Mouse (Mus musculus) lung, postnatal 0 days (tissue): ENCODE data around the gene Hmga1. TPM values are rescaled to one million over a fixed set of nuclear protein-coding genes. Genes with fewer than 3 reads are reported as not detected.

Source experiments
- ATAC-seq: fragments of 200-750 bp; cut with Nextera tagmentation; 2 replicates; pipeline ENCODE4 v1.8.0; 2017; ENCODE audit warnings: moderate library complexity
- DNase-seq: peaks from one replicate; pipeline ENCODE4 v3.0.0-alpha.2; 2016; ENCODE audit warnings: low spot score
- H3K27ac ChIP-seq: fragments of 300-500 bp; sonication (generic); 2 replicates; pipeline ENCODE4 v1.5.1; 2014; ENCODE audit warnings: antibody characterized with exemption, mild to moderate bottlenecking, low read length, mixed read lengths
- H3K27me3 ChIP-seq: fragments of 300-500 bp; sonication (generic); replicated peaks from 2 replicates; pipeline ENCODE4 v1.6.1; 2014; ENCODE audit warnings: low read length, mixed read lengths; ENCODE audit not compliant: insufficient read depth
- H3K36me3 ChIP-seq: fragments of 300-500 bp; sonication (generic); 2 replicates; pipeline ENCODE4 v1.6.1; 2014; ENCODE audit warnings: low read length, mixed read lengths; ENCODE audit not compliant: insufficient read depth
- H3K4me1 ChIP-seq: fragments of 300-500 bp; sonication (generic); 2 replicates; pipeline ENCODE4 v1.6.1; 2014; ENCODE audit warnings: antibody characterized with exemption, low read depth, low read length, mixed read lengths; ENCODE audit not compliant: insufficient read depth
- H3K4me2 ChIP-seq: fragments of 300-500 bp; sonication (generic); replicated peaks from 2 replicates; pipeline ENCODE4 v1.6.1; 2014; ENCODE audit warnings: low read depth, mild to moderate bottlenecking, low read length, moderate library complexity, mixed read lengths
- H3K4me3 ChIP-seq: fragments of 300-500 bp; sonication (generic); 2 replicates; pipeline ENCODE4 v1.5.1; 2014; ENCODE audit warnings: low read depth, low read length
- H3K9ac ChIP-seq: fragments of 300-500 bp; sonication (generic); replicated peaks from 2 replicates; pipeline ENCODE4 v1.6.1; 2014; ENCODE audit warnings: low read depth, mild to moderate bottlenecking
- H3K9me3 ChIP-seq: fragments of 300-500 bp; sonication (generic); 2 replicates; pipeline ENCODE4 v1.6.1; 2016; ENCODE audit warnings: low read length, mixed read lengths
- CTCF ChIP-seq: IDR thresholded peaks from 2 replicates; pipeline ENCODE4 v1.5.1; 2016; ENCODE audit warnings: antibody characterized with exemption, mild to moderate bottlenecking
- EP300 ChIP-seq: IDR thresholded peaks from 2 replicates; pipeline ENCODE4 v1.6.1; 2016; ENCODE audit warnings: antibody characterized with exemption, mild to moderate bottlenecking, control low read depth
- WGBS: fragments of 180-500 bp; shearing (Covaris S2); extraction: QIAGEN DNeasy Blood & Tissue Kit; methylation state at CpG from one replicate; pipeline ENCODE4 v1.1.7; 2014; 5-methylcytosine and 5-hydroxymethylcytosine counted together
- polyA plus RNA-seq: library from polyadenylated mRNA; unstranded; fragments of >200 nt; fragmentation: Nextera tagmentation; extraction: Ambion mirVana; gene quantifications from 2 replicates; pipeline ENCODE4 v1.2.1, GENCODE M21; 2015

Hmga1 gene
- polyA plus RNA-seq, 1 experiment from 2014 or later: 50.6 TPM

DNA sequence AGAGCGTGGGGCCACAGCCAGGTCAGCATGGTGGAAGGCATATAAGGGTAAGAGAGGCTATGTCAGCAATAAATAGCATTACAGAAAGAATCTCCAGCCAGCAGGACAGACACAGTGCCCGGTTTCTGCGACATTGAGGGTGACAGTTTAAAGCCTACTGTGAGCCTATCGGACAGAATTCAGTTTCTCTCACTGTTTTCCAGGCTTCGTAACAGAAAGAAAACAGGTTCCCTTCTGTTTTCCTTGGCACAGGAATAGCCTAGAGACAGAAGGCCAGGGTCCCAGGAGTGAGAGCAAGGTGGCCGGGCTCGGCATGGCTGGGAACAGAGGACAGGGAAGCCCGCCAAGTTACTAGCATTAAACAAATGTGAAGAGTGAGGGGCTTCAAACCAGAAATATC lies 23.5 kb downstream of the Hmga1 start:
- 91% methylated on average over 8 of the region's 8 CpGs for WGBS
- H3K27ac ChIP-seq: no peak overlapping the region
- peaks cover 11% of the 10 kb centered on the region; the same call in 1 of the 2 replicates for H3K36me3 ChIP-seq
- H3K9me3 ChIP-seq: no peaks in the 10 kb centered on the region
- H3K4me1 ChIP-seq: no peaks in the 10 kb centered on the region
- H3K4me2 ChIP-seq: no peak overlapping the region
- H3K9ac ChIP-seq: no peak overlapping the region
- ATAC-seq (no peak), DNase-seq (no peak)
- H3K27me3 ChIP-seq: no peaks in the 10 kb centered on the region
- no peak overlapping the region for H3K4me3 ChIP-seq
- no peak for TF ChIP-seq EP300
- no peak for TF ChIP-seq CTCF

GRCm38 (mm10) chr17:27580392-27581068 lies 24.2 kb downstream of the Hmga1 start:
- no peak overlapping the region for H3K4me3 ChIP-seq
- no peak overlapping the region for H3K27ac ChIP-seq
- H3K27me3 ChIP-seq: no peaks in the 10 kb centered on the region
- H3K4me2 ChIP-seq: no peak overlapping the region
- ATAC-seq (no peak), DNase-seq (no peak)
- TF ChIP-seq CTCF: no peak
- no peak for TF ChIP-seq EP300
- peaks cover 11% of the 10 kb centered on the region; the same call in 1 of the 2 replicates for H3K36me3 ChIP-seq
- no peaks in the 10 kb centered on the region for H3K4me1 ChIP-seq
- 77% methylated on average over 20 of the region's 20 CpGs for WGBS
- no peaks in the 10 kb centered on the region for H3K9me3 ChIP-seq
- no peak overlapping the region for H3K9ac ChIP-seq

DNA sequence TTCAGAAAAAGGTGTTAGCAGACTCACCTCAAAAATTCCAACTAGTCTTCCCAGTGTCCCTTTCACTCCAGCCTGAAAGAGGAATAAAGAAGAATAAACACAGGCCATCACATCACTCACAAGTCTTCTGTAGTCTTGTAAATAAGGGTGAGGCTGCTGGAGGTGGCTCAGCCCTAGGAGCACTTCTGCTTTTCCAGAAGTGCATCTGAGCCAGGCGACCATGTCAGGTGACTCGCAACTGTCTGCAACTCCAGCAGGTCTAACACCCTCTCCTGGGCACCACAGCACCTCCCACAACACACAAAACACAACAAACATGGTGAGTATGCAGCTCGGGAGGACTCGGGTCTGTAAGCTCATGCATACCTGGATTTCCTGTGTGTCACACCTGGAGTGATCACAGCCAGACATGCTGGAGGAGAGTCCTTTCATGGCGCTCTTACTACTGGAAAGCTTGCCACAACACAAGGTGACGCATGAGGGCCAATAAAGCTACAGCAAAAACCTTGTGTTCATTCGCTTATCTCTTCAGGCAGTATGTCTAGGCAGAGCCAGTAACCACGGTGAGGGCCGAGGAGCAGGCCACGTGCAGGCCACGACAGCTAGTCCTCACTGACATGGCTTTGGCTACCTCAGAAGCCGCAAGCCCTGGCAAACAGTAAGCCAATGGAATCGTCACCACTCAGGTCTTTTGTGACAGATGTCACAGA lies 27.0 kb downstream of the Hmga1 start:
- Histone ChIP-seq H3K9me3 (no peaks in the 10 kb centered on the region), H3K27ac (no peak overlapping the region), H3K4me2 (no peak overlapping the region), H3K4me3 (no peak overlapping the region), H3K4me1 (no peaks in the 10 kb centered on the region), H3K36me3 (peaks cover 11% of the 10 kb centered on the region; the same call in 1 of the 2 replicates), H3K27me3 (no peaks in the 10 kb centered on the region), H3K9ac (no peak overlapping the region)
- DNase-seq (no peak), ATAC-seq (no peak)
- TF ChIP-seq CTCF (no peak), EP300 (no peak)
- WGBS: 84% methylated on average over 13 of the region's 13 CpGs

DNA sequence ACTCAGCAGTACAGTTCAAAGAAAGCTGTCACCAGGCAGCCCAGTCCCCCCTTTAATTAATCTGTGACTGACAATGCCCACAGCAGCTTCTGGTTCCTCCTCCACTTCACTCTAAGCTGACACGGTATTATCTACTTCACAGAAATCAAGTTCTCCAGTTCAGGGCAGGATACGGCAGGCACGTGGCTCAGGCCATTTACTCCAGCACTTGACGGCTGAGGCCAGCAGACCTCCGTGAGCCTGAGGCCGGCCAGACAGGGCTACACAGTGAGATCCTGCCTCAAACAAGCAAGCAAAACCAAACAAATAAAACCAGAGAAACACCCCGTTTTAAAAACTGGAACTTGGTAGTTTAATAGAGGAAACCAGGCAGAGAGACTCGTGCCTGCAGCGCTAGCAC lies 30.4 kb downstream of the Hmga1 start:
- ATAC-seq (no peak), DNase-seq (no peak)
- WGBS: 53% methylated on average over 9 of the region's 9 CpGs
- Histone ChIP-seq H3K27me3 (no peaks in the 10 kb centered on the region), H3K27ac (no peak overlapping the region), H3K9ac (no peak overlapping the region), H3K4me3 (no peak overlapping the region), H3K4me1 (no peaks in the 10 kb centered on the region), H3K36me3 (0 out of 2 replicates have a peak, but pooled peaks cover 3% of the 10 kb centered on the region), H3K9me3 (no peaks in the 10 kb centered on the region), H3K4me2 (no peak overlapping the region)
- TF ChIP-seq CTCF (no peak), EP300 (no peak)

GRCm38 (mm10) chr17:27587252-27587651 lies 31.0 kb downstream of the Hmga1 start:
- Histone ChIP-seq H3K27me3 (no peaks in the 10 kb centered on the region), H3K9ac (no peak overlapping the region), H3K4me3 (no peak overlapping the region), H3K4me2 (no peak overlapping the region), H3K4me1 (no peaks in the 10 kb centered on the region), H3K27ac (no peak overlapping the region), H3K9me3 (no peaks in the 10 kb centered on the region), H3K36me3 (0 out of 2 replicates have a peak, but pooled peaks cover 3% of the 10 kb centered on the region)
- WGBS: 71% methylated on average over 12 of the region's 12 CpGs
- ATAC-seq (no peak), DNase-seq (no peak)
- TF ChIP-seq CTCF: no peak
- no peak for TF ChIP-seq EP300

- WGBS: 79% methylated on average over 8 of the region's 8 CpGs
Measured at GRCm38 (mm10) chr17:27588231-27588630, 31.9 kb downstream of the Hmga1 start.

More at GRCm38 (mm10) chr17:27588231-27588630, 31.9 kb downstream of the Hmga1 start:
- no peak for DNase-seq
- ATAC-seq: no peak
- Histone ChIP-seq H3K4me2 (no peak overlapping the region), H3K36me3 (0 out of 2 replicates have a peak, but pooled peaks cover 4% of the 10 kb centered on the region), H3K4me1 (no peaks in the 10 kb centered on the region), H3K9me3 (no peaks in the 10 kb centered on the region), H3K9ac (no peak overlapping the region), H3K27me3 (no peaks in the 10 kb centered on the region), H3K27ac (no peak overlapping the region), H3K4me3 (no peak overlapping the region)
- no peak for TF ChIP-seq EP300
- TF ChIP-seq CTCF: no peak
